Mouse (Mus musculus) adrenal gland (tissue): ENCODE results near the gene Tmem245.

Experiments
- intact Hi-C: fragments of 180-260 bp; cut with DNase I; formaldehyde crosslinking; loops from one replicate; pipeline ENCODE4 v1.15.1; 2025
- long read RNA-seq, 2 experiments: library from polyadenylated mRNA; unstranded; transcript quantifications; one replicate each; pipeline ENCODE4 v2.0.0; 2020; ENCODE audit warnings: borderline replicate concordance in 1 of 2; ENCODE audit not compliant: insufficient replicate concordance in 1 of 2

Tmem245 gene
- long read RNA-seq, experiment 1, partial matches to known transcripts = 0 of 16 reads
- long read RNA-seq, experiment 1, other reads (novel, unspliced or antisense) = 16 of 16 reads
- long read RNA-seq, experiment 2, partial matches to known transcripts = 1 of 20 reads
- long read RNA-seq, experiment 2, other reads (novel, unspliced or antisense) = 18 of 20 reads

DNA sequence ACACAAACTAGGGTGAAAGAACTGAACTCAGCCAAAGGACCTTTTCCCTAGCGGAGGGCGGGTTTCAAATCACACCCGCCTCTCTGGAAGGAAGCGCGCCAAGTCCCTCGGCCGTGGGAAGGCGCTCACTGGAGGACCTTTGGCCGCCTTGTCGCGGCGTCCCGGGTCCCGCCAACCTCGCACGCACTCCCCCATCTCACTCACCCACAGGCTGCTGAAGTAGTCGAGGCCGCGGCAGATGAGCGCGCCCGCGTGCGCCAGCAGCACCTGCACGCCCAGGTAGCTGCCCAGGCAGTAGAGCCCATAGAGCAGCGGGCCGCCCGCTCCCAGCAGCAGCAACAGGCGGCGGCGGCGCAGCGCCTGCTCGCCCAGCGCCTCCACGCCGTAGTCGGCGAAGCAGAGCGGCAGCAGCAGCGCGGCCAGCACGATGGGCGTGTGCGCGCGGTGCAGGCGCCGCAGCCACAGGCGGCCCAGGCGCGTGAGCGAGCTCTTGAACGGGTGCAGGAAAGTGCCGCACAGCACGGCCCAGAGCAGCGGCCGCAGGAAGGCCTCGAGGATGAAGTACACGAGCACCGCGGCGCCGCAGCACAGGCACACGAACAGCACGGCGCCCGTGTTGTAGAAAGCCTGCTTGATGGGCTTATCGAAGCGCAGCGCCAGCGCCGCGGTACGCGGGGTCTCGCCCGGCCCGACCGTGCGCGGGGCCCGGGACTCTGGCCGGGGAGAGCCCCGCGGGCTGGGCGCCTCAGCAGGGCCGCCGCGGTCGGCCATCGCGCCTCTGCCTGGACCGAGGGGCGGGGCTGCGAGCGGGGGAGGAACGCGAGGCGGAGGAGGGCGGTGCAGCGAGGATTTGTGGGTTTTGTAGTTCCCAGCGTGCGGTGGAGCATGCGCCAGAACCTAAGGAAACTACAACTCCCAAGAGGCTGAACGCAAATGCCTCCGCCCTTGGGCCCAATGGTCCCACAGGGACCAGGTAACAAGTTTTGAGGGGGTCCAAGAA is at the start of gene Tmem245:
Tmem245 (minus strand) TSS at position 797 of the 1,000 bp plus-strand sequence.
- intact Hi-C loops = no loop called here

DNA sequence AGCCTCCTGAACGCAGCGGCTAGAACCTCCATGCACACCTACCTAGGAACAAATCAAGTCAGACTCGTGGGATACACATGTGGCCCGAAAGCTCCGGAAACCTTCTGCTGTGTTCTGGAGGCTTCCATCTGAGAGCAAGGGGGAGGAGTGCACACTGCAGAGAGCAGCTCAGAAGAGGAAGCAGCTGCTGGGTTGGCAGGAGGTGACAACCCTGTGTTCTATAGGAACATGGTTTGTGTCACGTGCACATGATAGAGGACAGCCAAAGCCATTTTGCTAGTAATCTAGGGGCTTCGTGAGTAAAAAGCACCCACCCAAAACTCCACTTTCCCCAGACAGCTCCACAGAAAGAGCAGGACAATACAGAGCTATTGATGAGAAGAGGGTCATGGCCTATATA is 46.1 kb upstream of the Tmem245 start:
- intact Hi-C loops = no loop called here

DNA sequence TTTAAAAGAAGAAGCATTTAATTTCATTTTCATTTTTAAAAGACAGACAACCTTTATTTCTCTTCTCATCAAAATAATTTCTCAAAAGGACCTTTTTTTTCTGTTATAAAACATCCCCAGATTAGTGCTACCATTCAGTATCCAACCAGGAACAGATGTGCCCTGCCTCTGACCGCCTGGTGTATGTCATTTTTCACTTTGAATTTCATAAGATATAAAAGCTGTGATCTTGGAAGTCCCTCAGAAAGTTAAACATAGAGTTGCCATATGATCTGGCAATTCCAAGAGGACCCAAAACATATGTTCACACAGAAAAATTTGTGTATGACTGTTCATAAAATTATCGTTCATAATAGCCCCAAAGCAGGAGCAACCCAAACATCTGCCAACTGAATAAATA is 44.7 kb upstream of the Tmem245 start:
- intact Hi-C loops = no loop called here

DNA sequence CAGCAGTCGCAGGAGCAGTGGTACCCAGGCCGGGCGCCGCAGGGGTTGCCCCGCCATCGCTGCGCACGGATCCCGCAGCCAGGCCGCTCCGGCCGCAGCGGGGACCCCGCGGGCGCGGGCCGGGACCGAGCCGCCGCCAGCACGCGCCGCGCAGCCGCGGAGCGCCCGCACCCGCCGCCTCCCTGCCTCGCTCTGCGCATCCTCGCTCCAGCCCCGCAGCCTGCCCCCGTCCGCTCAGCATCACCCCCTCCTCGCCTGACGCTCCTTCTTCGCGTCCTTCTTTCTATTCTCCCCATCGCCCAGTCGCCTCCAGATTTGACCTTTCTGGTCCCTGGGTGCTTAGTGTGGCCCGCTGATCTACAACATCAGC is 43.0 kb upstream of the Tmem245 start, which contains the start of gene Frrs1l:
Frrs1l (minus strand) TSS at position 177 of the 370 bp plus-strand sequence.
- intact Hi-C loops = no loop called here

DNA sequence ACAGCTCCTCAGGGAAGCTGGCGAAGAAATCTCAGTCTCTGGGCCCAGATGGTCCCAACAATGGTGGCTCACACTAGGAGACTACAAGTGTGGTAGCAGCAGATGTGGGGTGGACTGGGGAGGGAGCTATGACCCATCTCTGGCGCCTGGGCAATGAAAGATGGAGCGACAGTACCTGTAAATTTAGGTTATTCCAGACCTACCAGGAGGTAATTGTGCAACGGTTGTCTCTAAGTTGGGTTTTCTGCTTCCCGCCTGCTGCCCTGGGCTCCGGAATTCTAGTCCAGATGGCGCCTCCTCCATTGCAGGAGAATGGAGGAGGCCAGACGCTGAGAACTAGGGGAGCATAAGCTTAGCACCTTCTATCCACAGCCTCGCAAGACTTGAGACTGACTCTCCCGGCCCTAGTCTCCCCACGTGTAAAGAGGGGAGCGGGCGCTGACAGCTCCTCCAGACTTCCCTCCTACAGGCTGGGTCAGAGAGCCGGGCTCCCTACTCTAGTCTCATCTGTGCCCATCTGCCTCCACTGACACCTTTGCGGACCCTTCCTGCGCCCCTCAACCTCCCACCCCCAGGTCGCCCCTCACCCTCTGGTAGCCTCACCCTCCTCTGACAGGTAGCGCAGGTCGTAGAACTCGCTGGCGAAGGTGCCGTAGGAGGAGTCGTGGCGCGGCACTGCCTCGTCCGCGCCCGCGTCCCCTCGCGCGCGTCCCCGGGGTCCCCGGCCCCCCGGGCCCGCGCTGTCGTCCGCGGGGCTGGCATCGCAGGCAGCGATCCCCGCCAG is 42.4 kb upstream of the Tmem245 start:
- intact Hi-C loops = no loop called here

DNA sequence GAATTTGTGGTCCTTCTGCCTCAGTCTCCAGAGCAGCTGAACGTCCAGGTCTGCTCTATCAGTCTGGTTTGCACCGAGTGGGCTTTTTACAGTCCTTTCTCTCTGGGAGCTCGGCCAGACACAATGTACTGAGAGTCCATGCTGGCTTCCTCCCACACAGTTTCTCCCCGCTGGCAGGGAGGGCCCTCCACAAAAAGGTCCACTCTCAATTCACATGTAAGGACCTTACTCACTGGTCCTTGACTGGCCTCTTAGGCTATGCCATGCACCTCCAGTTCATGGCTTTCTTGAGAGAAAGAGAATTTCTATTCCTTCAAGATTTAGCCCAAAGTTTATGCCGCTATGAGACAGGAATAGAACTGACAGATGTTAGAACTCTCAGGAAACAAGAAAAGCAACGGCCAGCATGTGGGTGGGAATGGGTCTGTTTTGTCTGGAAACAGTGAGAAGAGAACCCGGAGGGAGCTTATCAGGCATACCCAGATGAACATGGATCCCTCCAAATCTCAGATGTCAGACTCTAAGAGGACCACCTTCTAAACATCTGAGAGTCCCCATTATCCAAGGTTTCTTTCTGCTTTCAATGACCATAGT is 18.4 kb upstream of the Tmem245 start:
- intact Hi-C loops = no loop called here

DNA sequence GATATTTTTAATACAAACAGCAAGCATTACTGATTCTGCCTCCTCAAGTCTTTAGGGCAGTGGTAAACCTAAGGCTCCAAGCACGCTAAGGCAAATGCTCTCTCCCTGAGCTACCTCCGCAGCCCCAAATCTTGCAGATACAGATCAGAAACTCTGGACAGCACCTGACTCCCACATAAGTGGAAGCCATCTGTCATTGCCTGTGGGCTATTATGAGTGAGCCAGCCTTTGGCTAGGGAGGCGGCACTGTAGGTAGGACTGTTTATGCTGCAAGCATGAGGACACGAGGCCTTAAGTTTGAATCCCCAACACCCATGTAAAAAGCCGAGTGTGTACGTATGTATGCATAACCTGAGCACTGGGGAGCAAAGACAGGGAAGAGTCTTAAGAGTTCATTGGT is 16.4 kb upstream of the Tmem245 start:
- intact Hi-C loops = no loop called here

DNA sequence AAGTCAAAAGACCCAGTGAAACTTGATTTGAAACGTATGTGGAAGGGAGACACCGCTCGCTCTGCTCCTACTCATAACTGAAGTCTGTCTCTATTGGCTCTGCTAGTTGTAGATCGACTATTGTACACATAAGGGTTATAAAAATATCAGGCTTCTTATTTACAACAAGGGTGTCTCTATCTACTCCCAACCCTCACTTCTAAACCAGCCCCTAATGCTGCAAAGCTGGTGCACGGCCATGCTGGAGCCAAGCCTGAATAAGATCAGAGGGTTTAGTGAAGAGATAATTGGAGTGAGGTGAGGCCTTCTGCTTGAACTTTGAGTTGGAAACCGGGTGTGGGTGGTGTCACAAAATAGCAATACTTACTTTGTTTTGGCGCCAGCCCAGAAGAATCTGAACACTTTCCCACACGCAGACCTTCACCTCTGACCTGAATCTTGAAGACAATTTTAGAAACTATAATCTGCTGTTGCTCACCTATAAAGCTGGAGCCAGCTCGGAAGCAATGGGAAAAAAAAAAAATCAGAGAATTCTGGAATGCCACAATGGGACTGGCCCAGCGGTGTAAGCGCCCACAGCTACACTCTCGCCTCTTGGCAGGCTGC is 14.2 kb upstream of the Tmem245 start:
- intact Hi-C loops = no loop called here

DNA sequence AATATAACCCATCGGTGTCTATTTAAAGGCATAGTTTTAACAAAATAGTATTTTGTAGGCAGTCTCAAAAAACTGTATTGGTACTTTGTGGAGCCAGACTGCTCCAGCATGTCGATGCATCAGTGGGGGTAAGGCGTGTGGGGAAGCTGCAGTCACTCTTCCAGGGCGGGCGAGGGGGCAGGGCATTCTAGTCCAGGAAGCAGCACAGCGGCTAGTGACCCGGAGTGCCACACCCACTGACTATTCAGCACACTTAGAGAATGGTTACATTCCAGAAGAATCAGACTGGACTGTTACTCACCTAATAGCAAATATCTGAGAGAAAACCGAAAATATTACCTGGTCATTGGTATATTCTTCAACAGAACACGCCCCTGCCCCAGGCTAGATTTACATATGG is 10.3 kb upstream of the Tmem245 start:
- intact Hi-C loops = no loop called here

DNA sequence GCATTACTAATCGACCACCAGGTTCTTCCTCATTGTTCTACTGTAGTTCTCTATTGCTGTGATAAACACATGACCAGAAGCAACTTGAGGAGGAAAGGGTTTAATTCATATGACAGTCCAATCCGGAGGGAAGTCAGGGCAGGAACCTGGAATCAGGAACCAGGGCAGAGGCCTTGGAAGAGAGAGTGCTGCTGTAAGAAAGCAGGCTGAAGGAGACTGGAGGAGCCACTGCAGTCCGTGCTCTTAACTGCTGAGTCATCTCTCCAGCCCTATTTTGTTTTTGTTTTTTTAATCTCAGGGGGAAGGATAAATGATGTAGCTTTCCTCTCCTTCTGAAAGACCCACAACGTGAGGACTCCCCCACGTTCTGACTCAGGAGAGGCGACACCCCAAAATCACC is 6.0 kb upstream of the Tmem245 start:
- intact Hi-C loops = no loop called here

DNA sequence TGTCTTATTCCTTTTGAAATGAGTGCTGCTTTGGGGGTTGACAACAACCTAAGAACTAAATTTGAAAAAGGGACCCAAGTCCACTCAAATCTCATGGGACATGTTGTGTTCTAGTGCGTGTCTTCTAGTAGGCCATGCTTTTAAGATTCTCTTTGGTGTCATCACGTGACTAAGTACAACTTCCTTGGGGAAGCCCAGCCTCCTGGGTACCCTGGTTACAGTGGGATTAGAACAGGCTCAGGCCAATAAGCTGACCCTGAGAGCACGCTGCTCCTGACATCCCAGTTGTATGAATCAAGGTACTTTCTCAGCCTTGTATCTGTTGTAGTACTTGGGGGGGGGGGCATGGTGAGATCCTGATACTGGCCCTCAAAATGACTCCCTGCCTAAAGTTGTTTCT is 4.5 kb upstream of the Tmem245 start:
- intact Hi-C loops = no loop called here

DNA sequence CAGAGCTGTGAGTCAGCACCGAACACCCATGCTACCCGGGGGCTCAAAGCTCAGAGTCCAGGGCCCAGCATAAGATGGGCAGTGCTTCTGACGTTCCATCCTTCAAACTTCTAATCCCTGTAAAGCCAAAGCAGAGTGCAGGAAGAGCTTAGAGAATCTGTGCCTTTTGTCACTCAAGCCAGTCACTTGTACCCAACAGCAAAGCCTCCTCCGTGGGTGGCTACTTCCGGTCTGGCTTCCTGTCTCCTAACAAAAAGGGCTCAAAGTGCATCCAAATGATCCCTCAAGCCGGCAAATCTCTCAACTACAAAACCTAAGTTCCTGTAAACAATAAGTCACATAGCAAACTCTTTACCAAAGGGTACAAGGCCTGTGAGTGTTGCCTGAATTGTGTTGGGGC is 2.3 kb upstream of the Tmem245 start:
- intact Hi-C loops = no loop called here

DNA sequence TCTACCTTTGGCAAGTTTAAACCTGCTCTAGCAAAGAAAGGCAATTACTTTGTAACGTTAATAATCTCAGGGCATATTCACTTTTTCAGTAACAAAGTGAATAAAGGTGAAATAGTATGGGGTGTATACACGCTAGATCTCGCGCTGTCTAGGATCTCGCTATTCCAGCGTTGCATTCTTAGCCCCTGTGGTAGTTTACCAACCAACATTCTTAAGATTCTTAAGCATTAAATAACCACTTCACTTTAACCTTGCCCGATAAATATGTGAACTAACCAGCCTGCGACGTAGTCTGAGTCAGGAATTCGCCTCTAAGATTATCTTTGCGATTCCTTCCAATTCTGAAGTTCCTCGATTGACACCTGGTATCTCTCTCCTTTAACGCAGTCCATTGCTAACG is 1.1 kb downstream of the Tmem245 start:
- intact Hi-C loops = no loop called here

DNA sequence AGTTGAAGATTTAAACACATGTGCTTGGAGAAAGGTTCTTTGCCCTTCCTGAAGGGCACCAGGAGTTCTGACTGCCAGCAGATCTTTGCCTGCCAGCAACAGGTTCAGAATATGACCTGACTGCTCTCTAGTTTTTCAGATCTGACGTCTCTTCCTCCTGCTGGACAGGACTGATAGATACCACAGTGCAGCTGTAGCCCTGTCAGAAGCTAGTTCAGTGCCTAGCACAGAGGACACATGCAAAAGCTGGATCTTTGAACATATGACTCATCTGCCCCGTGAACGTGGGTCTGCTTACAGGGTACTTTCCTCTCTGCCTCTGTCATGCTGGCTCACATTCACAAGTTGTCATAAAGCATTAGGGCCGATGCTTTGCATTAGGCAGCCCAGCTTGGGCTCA is 3.0 kb downstream of the Tmem245 start:
- intact Hi-C loops = no loop called here

DNA sequence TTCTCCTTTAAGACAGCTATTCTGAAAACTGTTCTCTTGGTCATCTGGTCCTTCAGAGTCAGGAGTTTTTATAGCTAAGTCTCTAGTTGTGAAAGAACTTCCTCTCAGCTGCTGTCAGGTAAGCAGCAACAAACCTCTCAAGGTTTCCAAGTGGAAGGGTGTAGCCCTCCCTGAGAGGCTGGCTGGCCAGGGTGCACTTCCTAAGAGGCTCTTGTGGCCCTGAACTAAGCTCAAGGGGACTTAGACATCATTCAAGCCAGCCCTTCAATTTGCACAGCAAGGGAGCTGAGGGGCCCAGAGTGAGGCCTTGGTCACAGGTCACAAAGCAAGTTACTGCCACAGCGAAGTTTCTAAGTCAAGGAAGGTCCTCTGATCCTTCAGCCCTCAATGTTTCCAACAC is 4.0 kb downstream of the Tmem245 start:
- intact Hi-C loops = no loop called here

DNA sequence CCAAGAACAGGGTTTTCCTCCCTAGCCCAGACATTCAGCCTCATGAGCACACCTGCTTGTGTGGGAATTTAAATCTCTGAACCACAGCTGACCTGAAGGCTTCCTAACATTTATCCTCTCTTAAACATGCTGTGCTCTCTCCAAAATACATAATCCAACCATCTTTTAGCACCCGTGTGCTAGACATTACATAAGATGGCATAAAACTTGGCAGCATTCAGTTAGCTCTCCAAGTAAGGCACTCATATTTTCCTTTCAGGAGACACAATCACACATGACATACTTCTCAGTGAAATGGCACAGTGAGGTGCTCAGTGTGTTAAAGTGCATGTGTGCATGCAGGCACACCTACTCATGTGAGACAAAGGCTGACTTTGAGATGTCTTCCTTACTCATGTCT is 4.7 kb downstream of the Tmem245 start:
- intact Hi-C loops = no loop called here

DNA sequence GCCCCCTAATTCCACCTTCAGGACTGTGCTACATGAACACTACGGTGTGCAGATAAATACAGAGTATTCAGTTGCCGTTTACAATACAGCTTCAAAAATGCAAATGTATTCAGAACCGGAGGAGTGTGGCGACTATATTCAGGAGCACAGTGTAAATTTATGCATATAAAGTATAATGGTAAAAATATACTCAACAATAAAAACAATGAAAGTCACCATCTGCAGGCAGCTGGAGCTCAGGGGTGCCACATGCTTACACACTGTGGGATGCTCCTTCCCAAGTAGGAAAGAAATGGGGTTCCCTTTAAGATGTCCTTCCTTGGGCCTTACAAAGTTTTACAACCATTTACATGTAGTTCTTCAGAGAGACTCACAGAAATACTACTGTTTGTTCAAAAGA is 5.8 kb downstream of the Tmem245 start:
- intact Hi-C loops = no loop called here

DNA sequence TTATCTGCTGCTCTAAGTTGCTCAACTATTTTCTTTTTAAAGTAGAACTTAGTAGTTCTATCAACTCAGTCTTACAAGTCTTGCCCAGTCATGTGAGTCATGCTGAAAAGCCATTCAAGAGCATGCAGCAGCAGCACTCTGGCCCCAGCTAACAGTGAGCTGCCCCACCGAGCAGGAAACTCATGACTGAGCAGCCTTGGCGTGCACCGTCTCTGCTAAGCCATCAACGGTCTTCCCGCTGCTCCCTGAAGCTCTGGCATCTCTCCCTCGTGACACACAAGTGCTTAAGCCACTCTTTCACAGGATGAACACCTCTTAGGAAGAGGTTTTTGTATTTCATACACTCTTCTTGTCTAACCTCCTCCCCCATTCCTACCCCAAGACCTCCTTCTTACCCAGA is 10.1 kb downstream of the Tmem245 start:
- intact Hi-C loops = no loop called here

DNA sequence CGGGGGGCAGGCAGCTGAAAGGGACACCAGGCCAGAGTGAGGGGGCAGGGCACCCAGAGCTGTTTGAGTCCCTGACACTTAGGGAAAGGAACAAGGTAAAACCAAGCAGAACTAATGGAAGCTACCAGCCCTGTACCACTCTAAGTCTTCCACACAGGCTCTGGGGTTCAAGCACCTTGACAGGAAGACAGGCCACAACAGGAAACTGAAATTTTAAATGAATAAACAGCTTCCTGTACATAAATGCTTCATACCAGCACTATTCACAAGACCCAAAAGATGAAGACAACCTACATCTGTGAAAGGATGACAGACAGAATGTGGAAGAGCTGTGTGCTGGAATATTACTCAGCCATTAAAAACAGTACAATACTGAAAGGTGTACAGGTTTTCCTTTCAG is 11.9 kb downstream of the Tmem245 start:
- intact Hi-C loops = no loop called here

DNA sequence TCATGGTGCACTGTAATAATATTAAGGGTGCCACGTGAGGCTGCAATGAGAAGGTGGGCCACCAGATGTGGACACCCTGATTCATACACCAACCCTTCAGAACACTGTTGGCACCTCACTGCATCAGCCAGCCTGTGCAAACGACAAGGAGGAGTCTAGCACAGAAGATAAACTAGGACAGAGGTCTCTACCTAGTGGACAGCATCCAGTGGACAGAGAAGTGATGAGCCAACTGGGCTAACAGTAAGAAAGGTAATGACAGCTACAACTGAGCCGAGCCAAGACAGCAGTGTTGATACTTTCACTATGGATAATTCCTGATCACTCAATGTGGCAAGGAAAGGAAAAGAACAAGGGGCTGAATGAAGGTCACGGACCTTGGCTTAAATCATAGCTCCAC is 14.1 kb downstream of the Tmem245 start:
- intact Hi-C loops = no loop called here

DNA sequence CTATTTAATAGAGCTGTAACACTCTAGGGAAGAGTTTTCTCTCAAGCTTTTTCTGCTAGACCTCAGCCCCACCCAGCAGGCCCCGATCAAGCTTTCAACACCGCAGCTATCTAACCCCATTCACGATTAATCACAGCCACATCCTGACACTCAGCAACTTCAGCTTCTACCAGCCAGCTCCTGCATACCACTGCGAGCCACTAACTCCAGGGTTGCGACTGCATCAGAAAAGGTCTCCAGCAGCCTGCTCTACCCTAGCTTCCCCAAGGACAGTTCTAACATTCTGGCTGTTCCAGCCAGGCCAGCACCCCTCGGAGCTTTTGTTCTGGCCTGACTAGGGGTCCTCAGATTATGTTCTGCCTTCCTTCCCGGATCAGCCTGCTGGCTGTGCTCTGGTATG is 15.1 kb downstream of the Tmem245 start:
- intact Hi-C loops = no loop called here
